Mouse (Mus musculus) intestine, embryonic 15.5 days (tissue): Measurements from ENCODE around the gene Cfap44. TPM values are rescaled to one million over a fixed set of nuclear protein-coding genes. Genes with fewer than 3 reads are reported as not detected.

Source experiments
- ATAC-seq: fragments of 200-750 bp; cut with Nextera tagmentation; 2 replicates; pipeline ENCODE4 v1.8.0; 2017; ENCODE audit warnings: moderate TSS enrichment, moderate library complexity
- H3K27ac ChIP-seq: fragments of 300-500 bp; sonication (generic); 2 replicates; pipeline ENCODE4 v1.5.1; 2015; ENCODE audit warnings: mild to moderate bottlenecking, inconsistent platforms
- H3K27me3 ChIP-seq: fragments of 300-500 bp; sonication (generic); replicated peaks from 2 replicates; pipeline ENCODE4 v1.6.1; 2015; ENCODE audit warnings: inconsistent platforms
- H3K36me3 ChIP-seq: fragments of 300-500 bp; sonication (generic); 2 replicates; pipeline ENCODE4 v1.6.1; 2015; ENCODE audit warnings: inconsistent platforms
- H3K4me1 ChIP-seq: fragments of 300-500 bp; sonication (generic); replicated peaks from 2 replicates; pipeline ENCODE4 v1.6.1; 2015; ENCODE audit warnings: inconsistent platforms
- H3K4me2 ChIP-seq: fragments of 300-500 bp; sonication (generic); replicated peaks from 2 replicates; pipeline ENCODE4 v1.6.1; 2015; ENCODE audit warnings: mild to moderate bottlenecking, inconsistent platforms
- H3K4me3 ChIP-seq: fragments of 300-500 bp; sonication (generic); replicated peaks from 2 replicates; pipeline ENCODE4 v1.5.1; 2015; ENCODE audit warnings: inconsistent platforms
- H3K9ac ChIP-seq: fragments of 300-500 bp; sonication (generic); 2 replicates; pipeline ENCODE4 v1.6.1; 2015; ENCODE audit warnings: inconsistent platforms
- H3K9me3 ChIP-seq: fragments of 300-500 bp; sonication (generic); 2 replicates; pipeline ENCODE4 v1.6.1; 2016; ENCODE audit warnings: inconsistent platforms
- WGBS: fragments of 180-500 bp; shearing (Covaris S2); methylation state at CpG from one replicate; pipeline ENCODE4 v1.1.7; 2015; 5-methylcytosine and 5-hydroxymethylcytosine counted together
- polyA plus RNA-seq: library from polyadenylated mRNA; unstranded; fragments of >200 nt; fragmentation: Nextera tagmentation; extraction: Ambion mirVana; gene quantifications from 2 replicates; pipeline ENCODE4 v1.2.1, GENCODE M21; 2015

Gene Cfap44
- 0.14 and 0.38 TPM in 2 replicates for polyA plus RNA-seq

DNA sequence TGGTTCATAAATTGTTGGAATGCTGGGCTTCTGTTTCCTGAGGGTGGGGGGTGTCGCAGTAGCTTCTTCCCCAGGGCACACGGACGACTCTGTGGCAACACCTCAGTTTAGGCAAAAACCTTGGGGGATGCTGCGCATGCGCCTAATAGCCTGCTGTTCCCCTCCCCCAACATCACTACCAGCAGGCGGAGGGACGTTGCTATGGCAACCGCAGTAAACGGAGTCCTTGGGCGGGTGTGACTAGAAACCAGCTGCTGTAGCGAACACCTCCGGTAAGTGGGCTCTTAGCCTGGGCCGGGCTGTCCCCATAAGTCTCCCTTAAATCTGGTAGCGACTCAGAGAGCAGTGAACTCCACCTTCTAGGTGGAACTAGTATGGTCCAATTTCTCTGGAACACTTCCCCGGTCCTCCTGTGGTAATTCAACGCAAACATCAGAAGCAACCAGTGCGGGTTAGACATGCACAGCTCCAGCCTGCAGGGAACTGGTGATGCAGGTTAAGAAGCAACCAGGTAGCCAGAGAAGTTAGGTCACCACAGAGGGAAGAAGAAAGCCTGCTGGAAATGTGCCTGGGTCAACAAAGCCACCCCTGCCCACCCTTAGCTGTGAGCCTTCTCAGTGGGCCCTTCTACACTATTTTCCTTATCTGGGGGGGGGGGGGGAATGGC is at the start of gene Cfap44:
Gene Cfap44 (plus strand): TSS at position 220 of the 667 bp plus-strand sequence.
- Histone ChIP-seq H3K9ac (no peak within 1 kb of the TSS), H3K27ac (no peak within 1 kb of the TSS), H3K4me1 (peaks cover 9% of the 10 kb centered on the region; the same call in 1 of the 2 replicates), H3K4me2 (peak within 1 kb of the TSS; percentile 62), H3K36me3 (no peaks in the 10 kb centered on the region), H3K9me3 (no peaks in the 10 kb centered on the region), H3K4me3 (peak within 1 kb of the TSS; percentile 17), H3K27me3 (no peaks in the 10 kb centered on the region)
- ATAC-seq: peak; percentile 67
- 1% methylated on average over 17 of the region's 17 CpGs for WGBS

DNA sequence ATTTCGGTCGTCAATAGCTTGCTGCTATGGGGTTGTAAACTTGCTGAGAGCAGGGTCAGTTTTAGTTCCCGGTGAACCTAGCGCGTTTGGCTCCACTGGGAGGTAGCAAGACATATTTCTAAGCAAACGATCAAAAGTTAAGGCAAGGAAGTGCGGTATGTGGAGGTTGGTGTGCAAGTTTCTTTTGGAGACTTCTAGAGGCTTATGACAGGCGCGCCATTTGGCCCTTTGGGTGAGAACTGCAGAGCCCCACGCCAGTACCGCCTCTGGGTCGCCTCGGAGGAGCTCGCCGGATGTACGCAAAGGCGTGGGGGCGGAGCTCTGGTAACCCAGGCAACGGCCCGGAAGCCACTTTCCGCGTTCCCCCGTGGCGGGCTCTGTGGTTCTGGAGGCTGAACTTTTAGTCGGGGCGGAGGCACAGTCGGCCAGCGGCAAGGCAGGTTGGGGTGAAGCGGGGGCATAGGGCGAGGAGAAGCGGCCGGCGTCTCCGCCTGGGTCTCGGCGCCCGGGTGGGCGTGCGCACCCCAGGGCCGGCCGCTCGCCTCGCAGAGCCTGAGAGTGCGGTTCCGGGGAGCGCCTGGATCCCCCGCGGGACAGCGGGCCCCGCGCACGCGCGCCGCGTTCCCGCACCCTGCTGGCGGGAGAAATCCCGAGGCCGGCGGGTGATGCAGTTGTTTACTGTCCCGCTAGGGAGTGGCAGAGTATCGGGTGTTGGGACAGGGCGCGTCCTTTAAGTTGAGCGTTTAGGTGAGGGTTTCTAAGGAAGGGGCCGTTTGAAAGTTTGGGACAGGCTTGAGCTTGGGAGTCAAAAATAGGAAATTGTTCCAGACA is 47.3 kb upstream of the Cfap44 start, which contains the start of gene Spice1:
Gene Spice1 (plus strand): TSS at position 51 of the 831 bp plus-strand sequence.
- under 1% methylated on average over 67 of the region's 67 CpGs for WGBS
- Histone ChIP-seq H3K36me3 (no peaks in the 10 kb centered on the region), H3K27ac (peak within 1 kb of the TSS; percentile 96), H3K9me3 (no peaks in the 10 kb centered on the region), H3K4me2 (peak within 1 kb of the TSS; percentile 65), H3K9ac (peak within 1 kb of the TSS; percentile 84), H3K4me1 (peaks cover 9% of the 10 kb centered on the region), H3K27me3 (no peaks in the 10 kb centered on the region), H3K4me3 (peak within 1 kb of the TSS; percentile 92)
- peak; percentile 100 for ATAC-seq

DNA sequence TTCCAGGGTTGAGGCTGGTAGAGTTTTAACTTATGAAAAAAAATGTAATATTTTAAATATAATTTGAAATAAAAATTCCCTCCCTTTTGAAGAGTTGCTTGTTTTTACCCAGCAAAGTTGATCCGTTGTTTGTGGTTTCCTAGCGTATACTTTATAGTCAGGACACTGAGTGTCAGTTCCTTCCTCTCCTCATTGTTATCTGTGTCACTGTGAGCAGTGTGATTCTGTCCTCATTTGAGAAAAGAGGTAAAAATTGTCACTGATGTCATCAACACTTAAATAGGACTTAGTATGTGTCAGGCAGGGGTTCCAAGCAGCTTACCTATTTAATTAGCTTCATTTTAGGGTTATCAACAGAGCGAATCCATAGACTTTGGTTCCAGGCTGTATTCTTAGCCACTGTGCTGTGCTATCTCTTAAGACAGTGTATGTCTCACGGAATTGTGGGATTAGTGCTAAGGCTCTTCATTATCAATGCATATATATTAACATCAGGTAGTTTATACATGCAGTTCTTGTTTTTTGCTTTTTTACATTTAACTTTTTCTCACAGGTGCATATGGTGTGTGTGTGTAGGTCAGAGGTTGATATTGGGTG is 44.7 kb upstream of the Cfap44 start:
- Histone ChIP-seq H3K27ac (no peak overlapping the region), H3K4me2 (no peak overlapping the region), H3K4me1 (peaks cover 9% of the 10 kb centered on the region), H3K9me3 (no peaks in the 10 kb centered on the region), H3K4me3 (no peak overlapping the region), H3K9ac (no peak overlapping the region), H3K27me3 (no peaks in the 10 kb centered on the region), H3K36me3 (no peaks in the 10 kb centered on the region)
- WGBS: 71% methylated on average over 4 of the region's 4 CpGs
- no peak for ATAC-seq

DNA sequence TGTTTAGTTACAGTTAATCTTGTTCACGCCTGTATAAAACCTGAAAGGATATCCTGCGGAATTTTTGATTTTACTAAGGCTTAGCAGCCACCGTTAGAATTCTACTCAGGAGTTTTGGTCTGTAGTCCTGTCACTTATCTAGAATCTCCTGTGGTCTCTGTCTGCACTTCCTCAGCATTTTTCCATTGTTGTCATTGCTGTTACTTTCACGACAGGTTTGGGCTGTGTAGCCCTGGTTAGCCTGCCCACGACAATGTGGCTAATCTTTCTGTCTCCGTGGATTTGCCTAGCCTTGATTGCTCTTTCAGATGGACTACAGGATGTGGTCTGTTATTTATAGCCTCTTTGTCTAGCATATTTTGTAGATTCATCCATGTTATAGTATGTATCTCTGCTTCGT is 38.3 kb upstream of the Cfap44 start:
- H3K4me1 ChIP-seq: no peaks in the 10 kb centered on the region
- H3K27me3 ChIP-seq: no peaks in the 10 kb centered on the region
- no peaks in the 10 kb centered on the region for H3K9me3 ChIP-seq
- WGBS: 59% methylated on average over 7 of the region's 7 CpGs
- H3K4me2 ChIP-seq: no peak overlapping the region
- H3K4me3 ChIP-seq: no peak overlapping the region
- H3K9ac ChIP-seq: no peak overlapping the region
- H3K27ac ChIP-seq: no peak overlapping the region
- no peaks in the 10 kb centered on the region; the same call in 1 of the 2 replicates for H3K36me3 ChIP-seq
- ATAC-seq: no peak

DNA sequence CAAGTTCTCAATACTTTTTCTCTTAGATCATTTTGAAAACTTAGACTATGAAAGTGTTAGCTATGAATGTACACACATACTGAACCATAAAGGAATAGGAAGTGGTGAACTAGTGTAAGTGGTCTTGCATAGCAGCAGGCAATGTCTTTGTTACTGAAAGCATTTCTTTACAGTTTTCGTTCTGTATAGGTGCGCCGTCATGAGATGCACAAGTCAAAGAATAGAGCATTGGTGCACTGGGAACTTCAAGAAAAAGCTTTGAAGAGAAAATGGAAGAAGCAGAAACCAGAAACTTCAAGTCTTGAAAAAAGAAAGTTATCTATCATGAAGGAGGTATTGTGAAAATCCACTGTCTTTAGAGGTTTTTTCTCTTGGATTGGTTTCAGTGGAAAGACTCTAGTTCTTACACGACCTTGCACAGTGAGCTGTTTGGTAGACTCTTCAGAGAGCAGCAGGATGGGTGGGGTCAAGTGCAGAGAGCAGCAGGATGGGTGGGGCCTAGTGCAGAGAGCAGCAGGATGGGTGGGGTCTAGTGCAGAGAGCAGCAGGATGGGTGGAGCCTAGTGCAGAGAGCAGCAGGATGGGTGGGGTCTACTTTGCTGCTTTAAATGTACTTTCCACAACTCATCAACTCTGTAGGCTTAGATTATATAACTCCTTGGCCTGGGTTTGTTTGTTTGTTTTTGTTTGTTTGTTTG is 36.9 kb upstream of the Cfap44 start:
- ATAC-seq: peak; percentile 92
- no peaks in the 10 kb centered on the region for H3K9me3 ChIP-seq
- 74% methylated on average over 4 of the region's 4 CpGs for WGBS

DNA sequence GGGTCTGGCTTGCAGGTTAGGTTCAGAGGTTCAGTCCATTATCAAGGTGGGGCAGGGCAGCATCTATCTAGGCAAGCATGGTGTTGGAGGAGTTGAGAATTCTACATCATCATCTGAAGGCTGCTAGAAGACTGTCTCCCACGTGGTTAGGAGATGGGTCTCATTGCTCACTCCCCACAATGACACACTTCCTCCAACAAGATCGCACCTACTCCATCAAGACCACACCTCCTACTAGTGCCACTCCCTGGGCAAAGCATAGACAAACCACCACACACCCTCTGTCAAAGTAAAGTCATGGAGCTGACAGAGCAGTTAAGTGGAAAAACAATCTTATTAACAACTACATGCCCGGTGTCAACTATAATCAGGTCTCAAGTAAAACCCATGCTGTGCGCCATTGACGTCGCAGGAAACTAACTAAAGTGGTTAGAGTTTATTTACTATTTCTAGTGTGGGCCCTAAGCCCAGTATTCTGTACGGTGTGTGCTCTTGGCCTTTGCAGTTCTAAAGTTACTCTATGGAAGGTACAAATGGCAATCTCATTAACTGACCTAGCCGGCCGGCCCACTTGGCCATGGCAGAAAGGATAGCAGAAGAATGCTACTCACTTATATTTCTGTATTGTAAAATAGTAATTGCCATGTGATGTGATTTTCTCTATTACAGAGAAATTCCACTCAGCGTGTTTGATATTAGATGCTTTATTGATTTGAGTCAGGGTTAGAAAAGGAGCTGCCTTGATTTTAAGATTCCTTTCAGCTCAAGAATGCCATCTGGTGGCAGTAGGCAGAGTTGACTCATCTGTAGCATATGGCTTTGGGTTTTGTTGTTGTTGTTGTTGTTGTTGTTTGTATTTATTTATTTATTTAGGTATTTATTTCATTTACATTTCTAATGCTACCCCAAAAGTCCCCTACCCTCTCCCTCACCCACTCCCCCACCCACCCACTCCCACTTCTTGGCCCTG is 32.4 kb upstream of the Cfap44 start:
- Histone ChIP-seq H3K27ac (no peak overlapping the region), H3K4me1 (no peaks in the 10 kb centered on the region), H3K9me3 (no peaks in the 10 kb centered on the region), H3K4me2 (no peak overlapping the region), H3K9ac (no peak overlapping the region), H3K27me3 (no peaks in the 10 kb centered on the region), H3K36me3 (no peaks in the 10 kb centered on the region; the same call in 1 of the 2 replicates), H3K4me3 (no peak overlapping the region)
- 88% methylated on average over 10 of the region's 10 CpGs for WGBS
- no peak; the same call in 1 of the 2 replicates for ATAC-seq

More for the DNA sequence above, 36.9 kb upstream of the Cfap44 start:
- H3K4me3 ChIP-seq: no peak overlapping the region
- no peaks in the 10 kb centered on the region; the same call in 1 of the 2 replicates for H3K36me3 ChIP-seq
- H3K9ac ChIP-seq: no peak overlapping the region
- no peak overlapping the region for H3K27ac ChIP-seq
- H3K4me1 ChIP-seq: no peaks in the 10 kb centered on the region
- H3K4me2 ChIP-seq: no peak overlapping the region
- H3K27me3 ChIP-seq: no peaks in the 10 kb centered on the region

DNA sequence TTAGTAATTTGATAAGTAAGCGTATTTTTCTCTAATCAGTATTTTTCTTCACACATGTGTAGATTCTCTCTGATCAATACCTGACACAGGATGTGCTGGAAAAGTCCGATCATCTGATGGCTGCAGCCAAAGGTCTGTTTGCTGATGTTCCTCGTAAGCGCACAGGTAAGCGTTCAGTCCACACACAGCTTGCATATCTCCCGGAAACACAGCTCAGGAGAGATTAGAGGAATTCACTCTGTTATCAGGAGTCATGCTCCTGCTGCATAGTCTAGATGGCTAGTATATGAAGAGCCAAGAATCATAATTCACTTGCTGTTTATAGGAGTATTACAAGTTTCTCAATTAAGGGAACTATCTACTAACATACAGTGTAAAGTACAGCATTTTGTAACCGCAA is 29.1 kb upstream of the Cfap44 start:
- H3K27ac ChIP-seq: no peak overlapping the region
- WGBS: 79% methylated on average over 7 of the region's 7 CpGs

DNA sequence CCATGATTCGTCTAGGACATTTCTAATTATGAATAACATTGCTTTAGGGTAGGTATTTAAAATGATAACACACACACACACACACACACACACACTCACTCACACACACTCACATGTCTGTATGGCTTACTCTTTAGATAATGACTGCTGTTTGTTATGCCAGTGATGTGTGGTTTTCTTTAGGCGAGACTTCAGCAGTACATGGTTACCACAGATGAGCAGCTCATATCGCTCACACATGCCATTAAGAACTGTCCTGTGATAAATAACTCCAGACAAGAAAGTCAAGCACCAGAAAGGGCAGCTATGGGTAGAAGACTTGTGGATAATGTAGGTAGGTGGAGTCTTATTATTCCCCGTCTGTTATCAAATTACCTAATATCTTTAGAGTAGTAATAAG is 19.1 kb upstream of the Cfap44 start:
- no peak overlapping the region for H3K4me2 ChIP-seq
- no peak for ATAC-seq
- no peaks in the 10 kb centered on the region for H3K9me3 ChIP-seq
- no peak overlapping the region for H3K4me3 ChIP-seq
- peaks cover 6% of the 10 kb centered on the region for H3K36me3 ChIP-seq
- no peak overlapping the region for H3K9ac ChIP-seq
- no peak overlapping the region for H3K27ac ChIP-seq
- no peaks in the 10 kb centered on the region for H3K27me3 ChIP-seq
- 84% methylated on average over 4 of the region's 4 CpGs for WGBS
- no peaks in the 10 kb centered on the region for H3K4me1 ChIP-seq

More for the DNA sequence above, 29.1 kb upstream of the Cfap44 start:
- H3K4me1 ChIP-seq: no peaks in the 10 kb centered on the region
- no peak for ATAC-seq
- H3K9ac ChIP-seq: no peak overlapping the region
- H3K27me3 ChIP-seq: no peaks in the 10 kb centered on the region
- H3K4me2 ChIP-seq: no peak overlapping the region
- no peaks in the 10 kb centered on the region for H3K36me3 ChIP-seq
- no peaks in the 10 kb centered on the region for H3K9me3 ChIP-seq
- no peak overlapping the region for H3K4me3 ChIP-seq

DNA sequence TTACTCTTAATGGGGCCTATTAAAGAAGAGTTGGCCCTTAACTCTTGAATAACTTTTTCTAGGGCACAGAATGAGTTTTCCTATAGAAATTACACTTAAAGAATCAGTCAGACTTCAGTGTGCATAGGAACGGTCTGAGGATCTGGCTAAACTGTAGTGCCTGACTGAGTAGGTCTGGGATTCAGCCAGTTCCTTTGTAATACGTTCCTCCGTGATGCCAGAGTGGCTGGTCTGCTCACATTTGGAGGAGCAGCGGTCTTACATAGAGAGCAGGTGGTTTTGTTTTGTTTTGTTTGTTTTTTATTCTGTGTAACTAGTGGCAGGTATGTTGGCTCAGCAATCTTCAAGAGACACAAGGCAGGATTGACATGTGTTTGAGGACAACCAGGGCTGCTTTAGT is 14.6 kb upstream of the Cfap44 start:
- WGBS: 44% methylated on average over 4 of the region's 4 CpGs
- Histone ChIP-seq H3K36me3 (no peaks in the 10 kb centered on the region), H3K4me2 (no peak overlapping the region), H3K4me1 (no peaks in the 10 kb centered on the region), H3K27me3 (no peaks in the 10 kb centered on the region), H3K9ac (no peak overlapping the region), H3K4me3 (no peak overlapping the region), H3K9me3 (no peaks in the 10 kb centered on the region), H3K27ac (no peak overlapping the region)
- ATAC-seq: no peak

DNA sequence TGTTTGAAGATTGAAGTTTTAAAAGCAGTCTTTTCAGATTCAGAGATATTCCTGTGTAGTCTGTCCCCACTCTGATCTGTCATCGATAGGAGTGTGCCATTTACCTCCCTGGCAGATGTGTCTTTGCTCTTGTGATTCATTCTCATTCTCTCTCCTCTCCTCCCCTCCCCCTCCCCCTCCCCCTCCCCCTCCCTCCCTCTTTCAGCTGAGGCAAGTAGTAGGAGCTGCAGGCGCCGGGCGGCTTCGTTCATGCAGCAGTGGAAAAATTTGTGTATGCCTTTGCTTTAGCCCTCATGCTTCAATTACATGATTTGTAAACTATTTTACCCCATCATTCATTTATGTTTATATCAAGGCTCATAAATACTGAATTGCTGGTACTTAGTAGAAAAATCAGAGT is 13.0 kb upstream of the Cfap44 start:
- ATAC-seq: no peak
- H3K4me3 ChIP-seq: no peak overlapping the region
- H3K4me2 ChIP-seq: no peak overlapping the region
- WGBS: 44% methylated on average over 5 of the region's 5 CpGs
- no peaks in the 10 kb centered on the region for H3K9me3 ChIP-seq
- no peak overlapping the region for H3K27ac ChIP-seq
- no peaks in the 10 kb centered on the region for H3K27me3 ChIP-seq
- no peaks in the 10 kb centered on the region for H3K4me1 ChIP-seq
- no peak overlapping the region for H3K9ac ChIP-seq
- no peaks in the 10 kb centered on the region for H3K36me3 ChIP-seq

DNA sequence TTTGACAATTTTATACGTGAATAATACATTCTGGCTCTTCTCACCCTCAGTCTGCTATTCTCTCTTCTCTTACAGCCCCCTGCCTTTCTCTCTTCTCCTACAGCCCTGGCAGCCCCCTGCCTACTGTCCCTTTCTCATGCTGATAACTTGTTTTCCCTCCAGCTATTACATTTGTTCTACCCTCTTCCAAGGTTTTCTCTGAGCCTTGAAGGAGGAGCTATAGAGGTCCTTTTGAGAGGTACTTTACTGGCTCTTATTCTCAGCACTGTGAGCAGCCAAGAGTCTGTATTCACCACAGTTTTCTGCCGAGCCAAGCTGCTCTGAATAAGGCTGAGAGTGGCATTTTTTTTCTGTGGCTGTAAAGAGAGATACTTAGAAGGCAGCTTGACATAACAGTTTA is 11.0 kb upstream of the Cfap44 start:
- WGBS: 52% methylated on average over 2 of the region's 2 CpGs
- Histone ChIP-seq H3K9ac (no peak overlapping the region), H3K27me3 (no peaks in the 10 kb centered on the region), H3K36me3 (0 out of 2 replicates have a peak, but pooled peaks cover 3% of the 10 kb centered on the region), H3K4me2 (no peak overlapping the region), H3K4me1 (no peaks in the 10 kb centered on the region), H3K4me3 (no peak overlapping the region), H3K9me3 (no peaks in the 10 kb centered on the region), H3K27ac (no peak overlapping the region)
- no peak for ATAC-seq
